Mouse (Mus musculus) brain, adult 2 months (tissue): Measurements from ENCODE around the gene 1810024B03Rik.
"Not testable (repeated sequence)": the region's sequence is repeated elsewhere in the genome, so short reads cannot be mapped to it uniquely, and the experiment has no call there.

ENCODE experiments used
- DNase-seq: peaks from one replicate; pipeline ENCODE4 v3.0.0; 2011; ENCODE audit warnings: low read depth, low spot score

The 1810024B03Rik gene

GRCm38 (mm10) chr2:127207547-127208451 is at the start of gene 1810024B03Rik, which contains the start of gene Snrnp200:
TSS of gene 1810024B03Rik (minus strand) at chr2:127208280.
TSS of gene Snrnp200 (plus strand) at chr2:127208386.
- peak; percentile 99 for DNase-seq

DNA sequence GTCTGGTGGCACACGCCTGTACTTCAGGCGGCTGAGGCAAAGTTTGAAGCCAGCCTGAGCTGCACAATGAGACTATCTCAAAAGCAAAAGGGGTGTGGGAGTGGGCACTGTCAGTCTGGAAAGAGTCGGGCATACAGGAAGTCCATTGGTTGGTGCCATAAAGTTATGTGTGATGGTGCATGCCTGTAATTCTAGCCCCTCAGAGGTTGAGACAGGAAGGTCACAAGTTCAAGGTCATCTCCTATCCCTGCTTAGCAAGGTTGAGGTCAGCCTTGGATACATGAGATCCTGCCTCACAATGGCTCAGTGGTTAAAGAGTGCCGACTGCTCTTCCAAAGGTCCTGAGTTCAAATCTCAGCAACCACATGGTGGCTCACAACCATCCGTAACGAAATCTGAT is 47.2 kb upstream of the 1810024B03Rik start:
- DNase-seq: no peak

GRCm38 (mm10) chr2:127254604-127255134 is 46.6 kb upstream of the 1810024B03Rik start:
- no peak for DNase-seq

DNA sequence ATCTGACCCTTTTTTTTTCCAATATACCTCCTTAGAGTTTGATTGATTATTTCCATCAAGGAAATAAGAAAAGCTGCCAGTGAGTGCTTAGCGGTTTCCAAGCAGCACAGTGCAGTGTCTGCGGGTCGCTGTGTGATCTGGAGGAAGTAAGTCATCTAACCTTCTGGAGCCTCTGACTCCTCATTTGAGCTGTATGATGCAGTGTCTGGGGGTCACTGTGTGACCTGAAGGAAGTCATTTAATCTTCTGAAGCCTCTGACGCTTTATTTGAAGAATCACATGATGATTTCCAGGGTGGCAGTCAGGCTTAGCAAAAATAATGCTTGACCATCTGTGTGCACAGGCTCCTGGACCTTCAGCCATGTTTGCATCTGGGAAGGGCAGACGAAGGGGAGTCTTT is 44.7 kb upstream of the 1810024B03Rik start:
- no peak for DNase-seq

GRCm38 (mm10) chr2:127251880-127252527 is 43.9 kb upstream of the 1810024B03Rik start:
- no peak for DNase-seq

GRCm38 (mm10) chr2:127251457-127251856 is 43.4 kb upstream of the 1810024B03Rik start:
- no peak for DNase-seq

GRCm38 (mm10) chr2:127250291-127251008 is 42.4 kb upstream of the 1810024B03Rik start:
- DNase-seq: no peak

DNA sequence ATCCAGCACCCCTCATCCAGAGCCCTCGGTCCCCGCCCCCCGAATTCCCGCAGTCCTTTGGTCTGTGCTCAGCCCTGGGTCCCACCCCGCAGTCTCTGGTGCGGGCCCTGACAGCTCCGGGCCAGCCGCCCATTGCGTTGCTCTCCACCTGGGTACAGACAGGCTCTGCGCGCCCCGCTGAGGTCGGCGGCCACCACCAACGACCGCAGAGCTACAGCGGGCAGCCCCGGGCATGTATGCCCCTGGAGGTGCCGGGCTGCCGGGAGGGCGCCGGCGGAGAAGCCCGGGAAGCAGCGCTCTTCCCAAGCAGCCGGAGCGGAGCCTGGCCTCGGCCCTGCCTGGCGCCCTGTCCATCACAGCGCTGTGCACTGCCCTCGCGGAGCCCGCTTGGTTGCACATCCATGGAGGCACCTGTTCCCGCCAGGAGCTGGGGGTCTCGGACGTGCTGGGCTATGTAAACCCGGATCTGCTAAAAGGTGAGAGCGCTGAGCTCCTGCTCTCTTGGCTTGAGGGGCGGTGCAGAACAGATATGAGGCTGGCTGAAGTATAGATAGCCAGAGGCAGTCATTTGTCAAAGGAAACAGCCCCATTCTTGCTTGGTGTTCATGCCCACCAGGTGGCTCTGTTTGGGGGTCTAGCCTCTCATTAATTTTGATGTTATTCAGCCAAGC is 40.4 kb upstream of the 1810024B03Rik start:
- peak; percentile 34 for DNase-seq

DNA sequence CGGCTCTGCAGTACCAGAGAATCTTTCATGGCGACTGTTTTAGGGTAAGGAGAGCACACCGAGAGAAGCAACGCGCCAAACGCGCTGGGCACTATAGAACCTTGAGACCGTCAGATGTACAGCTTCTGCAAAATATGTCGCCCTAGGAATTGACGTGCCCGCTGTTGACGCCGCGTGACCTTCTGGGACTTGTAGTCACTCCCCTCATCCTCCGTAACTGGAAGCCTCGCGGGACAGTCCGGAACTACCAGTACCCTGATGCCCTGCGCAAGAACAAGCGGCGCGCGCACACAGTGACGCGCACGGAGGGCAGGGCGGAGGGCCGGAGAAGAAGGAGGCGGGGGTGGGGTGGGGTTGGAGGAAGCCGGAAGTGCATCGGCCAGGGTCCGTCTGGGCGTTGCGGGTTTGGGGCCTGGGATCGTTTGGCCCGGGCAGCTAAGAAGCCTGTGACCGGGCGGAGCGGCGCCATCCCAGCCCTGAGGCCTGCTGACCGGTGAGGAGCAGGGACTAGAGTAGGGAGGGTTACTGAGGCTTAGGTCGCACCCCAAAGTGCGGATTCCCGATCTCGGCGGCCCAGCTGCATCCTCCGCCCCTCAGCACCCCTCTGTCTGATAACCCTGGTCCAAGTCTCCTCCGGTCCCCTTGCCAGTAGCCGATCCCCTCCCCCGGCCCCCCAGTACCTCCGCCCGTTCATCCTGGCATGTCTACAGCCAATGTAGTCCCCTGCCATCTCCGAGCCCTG is 39.7 kb upstream of the 1810024B03Rik start, which contains the start of the genes Ciao1 and Tmem127:
Gene Ciao1, minus strand, starts transcription at position 225 of the 742 bp plus-strand sequence.
Gene Tmem127, plus strand, starts transcription at position 317 of the 742 bp plus-strand sequence.
- peak; percentile 100 for DNase-seq

GRCm38 (mm10) chr2:127240065-127240464 is 32.0 kb upstream of the 1810024B03Rik start:
- no peak for DNase-seq

DNA sequence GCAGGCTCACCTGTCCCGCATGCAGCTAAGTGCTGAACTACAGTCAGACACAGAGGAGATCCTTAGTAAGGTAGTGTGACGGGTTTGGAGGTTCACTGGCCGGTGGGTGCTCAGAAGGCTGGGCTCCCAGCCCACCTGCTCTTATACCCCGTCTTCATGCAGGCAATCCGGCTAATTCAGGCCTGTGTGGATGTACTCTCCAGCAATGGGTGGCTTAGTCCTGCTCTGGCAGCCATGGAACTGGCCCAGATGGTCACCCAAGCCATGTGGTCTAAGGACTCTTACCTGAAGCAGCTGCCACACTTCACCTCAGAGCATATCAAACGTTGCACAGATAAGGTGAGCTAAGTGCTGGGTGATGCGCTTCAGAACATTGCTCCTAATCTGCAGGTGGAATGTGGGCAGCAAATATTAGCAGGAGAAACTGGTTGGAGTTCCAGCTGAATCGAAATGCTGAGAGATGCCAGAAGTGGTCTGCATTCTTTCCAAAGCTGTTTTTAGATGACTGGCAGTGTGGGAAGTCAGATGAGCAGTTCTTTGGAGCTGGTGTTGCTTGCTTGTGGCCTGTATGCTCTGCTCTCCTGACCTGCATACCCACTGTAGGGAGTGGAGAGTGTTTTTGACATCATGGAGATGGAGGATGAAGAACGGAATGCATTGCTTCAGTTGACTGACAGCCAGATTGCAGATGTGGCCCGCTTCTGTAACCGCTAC is 30.0 kb upstream of the 1810024B03Rik start:
- DNase-seq: no peak

DNA sequence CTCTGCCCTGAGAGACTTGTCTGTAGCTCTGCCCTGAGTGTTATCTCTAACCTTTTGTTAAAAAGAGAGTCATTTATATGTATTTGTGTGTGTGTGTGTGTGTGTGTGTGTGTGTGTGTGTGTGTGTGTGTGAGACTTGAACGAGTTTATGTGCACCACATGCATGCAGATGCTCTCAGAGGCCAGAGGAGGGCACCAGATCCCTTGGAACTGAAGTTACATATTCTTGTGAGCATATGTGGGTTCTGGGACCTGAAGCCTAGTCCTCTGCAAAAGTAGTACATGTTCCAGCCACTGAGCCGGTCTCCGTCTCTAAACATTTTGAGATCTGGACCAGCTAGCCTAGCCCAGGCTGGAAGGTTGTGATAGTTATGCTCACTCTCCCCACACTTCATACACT is 17.2 kb upstream of the 1810024B03Rik start:
- no peak for DNase-seq

- DNase-seq: no peak
Observed at GRCm38 (mm10) chr2:127217746-127218145, 9.7 kb upstream of the 1810024B03Rik start.

DNA sequence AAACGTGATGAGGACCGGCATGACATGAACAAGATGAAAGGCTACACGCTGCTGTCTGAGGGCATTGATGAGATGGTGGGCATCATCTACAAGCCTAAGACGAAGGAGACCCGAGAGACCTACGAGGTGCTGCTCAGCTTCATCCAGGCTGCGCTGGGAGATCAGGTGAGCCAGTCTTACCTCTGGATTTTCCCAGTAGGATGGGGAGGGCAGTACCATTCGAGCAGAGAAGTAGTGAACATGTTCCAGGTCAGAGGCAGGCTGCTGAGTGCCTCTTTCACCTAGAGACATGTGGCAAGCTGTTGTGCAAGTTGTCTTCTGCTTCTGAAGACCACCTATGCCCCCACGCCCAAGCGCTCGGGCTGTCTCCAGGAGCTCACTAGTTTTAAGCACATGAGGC is 2.6 kb upstream of the 1810024B03Rik start:
- DNase-seq: no peak

DNA sequence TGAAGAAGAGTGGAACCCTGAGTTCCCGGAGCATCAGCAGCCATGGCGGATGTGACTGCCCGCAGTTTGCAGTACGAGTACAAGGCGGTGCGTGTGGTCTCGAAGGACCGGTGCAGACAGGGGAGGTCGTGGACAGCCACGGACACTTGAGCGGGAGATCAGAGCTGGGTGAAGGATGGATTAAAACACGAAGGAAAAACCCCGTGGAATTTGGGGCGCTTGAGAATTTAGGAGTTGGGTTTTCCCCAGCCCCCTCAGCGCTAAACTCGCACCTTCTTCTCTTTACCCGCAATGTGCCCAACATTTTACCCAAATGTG is 331 bp upstream of the 1810024B03Rik start:
- no peak for DNase-seq

DNA sequence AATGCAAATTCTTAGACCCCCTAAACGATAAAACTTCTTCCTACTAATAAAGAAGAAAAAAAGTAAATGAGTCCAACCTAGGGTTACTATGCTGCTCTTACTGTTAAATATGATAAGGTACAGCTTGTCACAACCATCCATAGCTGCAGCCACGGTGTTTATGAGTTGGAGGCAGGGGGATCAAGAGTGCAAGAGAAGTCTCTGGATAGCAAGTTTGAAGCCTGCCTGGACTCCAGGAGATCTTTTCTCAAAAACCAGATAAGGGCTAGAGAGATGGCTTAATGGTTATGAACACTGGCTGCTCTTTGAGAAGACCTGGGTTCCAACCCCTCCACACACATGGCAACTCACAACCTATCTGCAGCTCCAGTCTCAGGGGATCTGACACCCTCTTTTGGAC is 1.2 kb downstream of the 1810024B03Rik start:
- no peak for DNase-seq

GRCm38 (mm10) chr2:127205936-127206335 is 2.1 kb downstream of the 1810024B03Rik start:
- DNase-seq: not testable (repeated sequence)

GRCm38 (mm10) chr2:127204932-127205331 is 3.1 kb downstream of the 1810024B03Rik start:
- peak; percentile 80 for DNase-seq

- no peak for DNase-seq
Observed at GRCm38 (mm10) chr2:127189574-127189973, 18.5 kb downstream of the 1810024B03Rik start.
